Mouse (Mus musculus) stomach, postnatal 0 days (tissue): ENCODE measurements around the gene Ankrd13b. TPM values are rescaled to one million over a fixed set of nuclear protein-coding genes. Genes with fewer than 3 reads are reported as not detected.
"Not testable (repeated sequence)": the region's sequence is repeated elsewhere in the genome, so short reads cannot be mapped to it uniquely, and the experiment has no call there.

Source experiments
- ATAC-seq: fragments of 200-750 bp; cut with Nextera tagmentation; 2 replicates; pipeline ENCODE4 v1.8.0; 2017; ENCODE audit not compliant: low FRiP score, low TSS enrichment
- DNase-seq: peaks from one replicate; pipeline ENCODE4 v3.0.0-alpha.2; 2016; ENCODE audit warnings: low spot score
- H3K27ac ChIP-seq: fragments of 300-500 bp; sonication (generic); replicated peaks from 2 replicates; pipeline ENCODE4 v1.5.1; 2014; ENCODE audit warnings: mild to moderate bottlenecking, control low read depth
- H3K27me3 ChIP-seq: fragments of 300-500 bp; sonication (generic); 2 replicates; pipeline ENCODE4 v1.6.1; 2014; ENCODE audit warnings: low read length; ENCODE audit not compliant: control insufficient read depth, insufficient read depth
- H3K36me3 ChIP-seq: fragments of 300-500 bp; sonication (generic); 2 replicates; pipeline ENCODE4 v1.6.1; 2014; ENCODE audit warnings: low read length, mixed read lengths; ENCODE audit not compliant: control insufficient read depth, insufficient read depth
- H3K4me1 ChIP-seq: fragments of 300-500 bp; sonication (generic); replicated peaks from 2 replicates; pipeline ENCODE4 v1.6.1; 2014; ENCODE audit warnings: antibody characterized with exemption; ENCODE audit not compliant: control insufficient read depth, insufficient read depth
- H3K4me2 ChIP-seq: fragments of 300-500 bp; sonication (generic); replicated peaks from 2 replicates; pipeline ENCODE4 v1.6.1; 2014; ENCODE audit warnings: low read depth, mild to moderate bottlenecking, control low read depth, moderate library complexity
- H3K4me3 ChIP-seq: fragments of 300-500 bp; sonication (generic); 2 replicates; pipeline ENCODE4 v1.5.1; 2014; ENCODE audit warnings: low read depth, low read length, control low read depth
- H3K9ac ChIP-seq: fragments of 300-500 bp; sonication (generic); 2 replicates; pipeline ENCODE4 v1.6.1; 2014; ENCODE audit warnings: mild to moderate bottlenecking, low read length, control low read depth, mixed read lengths
- H3K9me3 ChIP-seq: fragments of 300-500 bp; sonication (generic); 2 replicates; pipeline ENCODE4 v1.6.1; 2016; ENCODE audit warnings: low read length; ENCODE audit not compliant: control insufficient read depth
- CTCF ChIP-seq: IDR thresholded peaks from 2 replicates; pipeline ENCODE4 v1.5.1; 2016; ENCODE audit warnings: antibody characterized with exemption, low read depth, mild to moderate bottlenecking, moderate library complexity
- EP300 ChIP-seq: optimal IDR thresholded peaks from 2 replicates; pipeline ENCODE3; 2016; ENCODE audit warnings: antibody characterized with exemption
- WGBS: fragments of 180-500 bp; shearing (Covaris S2); extraction: QIAGEN DNeasy Blood & Tissue Kit; methylation state at CpG from one replicate; pipeline ENCODE4 v1.1.7; 2014; 5-methylcytosine and 5-hydroxymethylcytosine counted together
- polyA plus RNA-seq: library from polyadenylated mRNA; unstranded; fragments of >200 nt; fragmentation: Nextera tagmentation; extraction: Ambion mirVana; gene quantifications from 2 replicates; pipeline ENCODE4 v1.2.1, GENCODE M21; 2015

Ankrd13b gene
- polyA plus RNA-seq = 2.4 and 3.0 TPM in 2 replicates

- ATAC-seq (no peak), DNase-seq (peak; percentile 70)
- Histone ChIP-seq H3K36me3 (no peaks in the 10 kb centered on the region), H3K4me3 (peak within 1 kb of the TSS; percentile 77), H3K4me1 (peaks cover 19% of the 10 kb centered on the region), H3K27ac (peak within 1 kb of the TSS; percentile 95), H3K9ac (peak within 1 kb of the TSS; percentile 76), H3K9me3 (no peaks in the 10 kb centered on the region), H3K4me2 (peak within 1 kb of the TSS; percentile 97), H3K27me3 (no peaks in the 10 kb centered on the region)
- under 1% methylated on average over 54 of the region's 87 CpGs for WGBS
- no peak for TF ChIP-seq CTCF
Observed at GRCm38 (mm10) chr11:77489591-77490235, at the start of gene Ankrd13b. Gene Ankrd13b (minus strand): TSS chr11:77489678.

GRCm38 (mm10) chr11:77532202-77532846 is 42.8 kb upstream of the Ankrd13b start:
- TF ChIP-seq EP300 = no peak
- TF ChIP-seq CTCF = no peak
- WGBS = 76% methylated on average over 4 of the region's 4 CpGs

GRCm38 (mm10) chr11:77530862-77531261 is 41.4 kb upstream of the Ankrd13b start:
- no peaks in the 10 kb centered on the region for H3K36me3 ChIP-seq
- 84% methylated on average over 2 of the region's 2 CpGs for WGBS
- DNase-seq (no peak), ATAC-seq (no peak)
- H3K27me3 ChIP-seq = no peaks in the 10 kb centered on the region
- H3K4me3 ChIP-seq = no peak overlapping the region
- H3K9ac ChIP-seq = no peak overlapping the region
- H3K4me2 ChIP-seq = no peak overlapping the region
- TF ChIP-seq EP300 = no peak
- TF ChIP-seq CTCF = no peak
- no peak overlapping the region for H3K27ac ChIP-seq
- H3K4me1 ChIP-seq = no peaks in the 10 kb centered on the region
- H3K9me3 ChIP-seq = no peaks in the 10 kb centered on the region

More at GRCm38 (mm10) chr11:77532202-77532846, 42.8 kb upstream of the Ankrd13b start:
- H3K9me3 ChIP-seq = no peaks in the 10 kb centered on the region
- DNase-seq (no peak), ATAC-seq (no peak)
- no peak overlapping the region for H3K27ac ChIP-seq
- no peaks in the 10 kb centered on the region for H3K27me3 ChIP-seq
- H3K36me3 ChIP-seq = no peaks in the 10 kb centered on the region
- H3K4me2 ChIP-seq = no peak overlapping the region
- H3K9ac ChIP-seq = no peak overlapping the region
- H3K4me1 ChIP-seq = no peaks in the 10 kb centered on the region
- H3K4me3 ChIP-seq = no peak overlapping the region

- H3K9me3 ChIP-seq = no peaks in the 10 kb centered on the region
- no peaks in the 10 kb centered on the region for H3K36me3 ChIP-seq
- no peak overlapping the region for H3K4me3 ChIP-seq
- no peaks in the 10 kb centered on the region for H3K4me1 ChIP-seq
- H3K4me2 ChIP-seq = no peak overlapping the region
- DNase-seq = no peak
- H3K27ac ChIP-seq = no peak overlapping the region
- no peak overlapping the region for H3K9ac ChIP-seq
- WGBS = 65% methylated on average over 3 of the region's 3 CpGs
- no peaks in the 10 kb centered on the region for H3K27me3 ChIP-seq
- no peak for TF ChIP-seq CTCF
- no peak for TF ChIP-seq EP300
- no peak for ATAC-seq
Observed at GRCm38 (mm10) chr11:77529644-77530043, 40.2 kb upstream of the Ankrd13b start.

- TF ChIP-seq CTCF = peak; percentile 20; the same call in 1 of the 2 replicates
- H3K36me3 ChIP-seq, H3K9me3 ChIP-seq, ATAC-seq, H3K9ac ChIP-seq, DNase-seq, H3K27ac ChIP-seq, H3K27me3 ChIP-seq, H3K4me2 ChIP-seq, H3K4me1 ChIP-seq, H3K4me3 ChIP-seq: not testable (repeated sequence)
- WGBS = 85% methylated on average over 3 of the region's 3 CpGs
Observed at GRCm38 (mm10) chr11:77528420-77528819, 38.9 kb upstream of the Ankrd13b start.
